Mouse (Mus musculus) E14TG2a.4 (cell line): Measurements from ENCODE around the gene Camk2n1.

ENCODE experiments used
- H3K27me3 ChIP-seq: 2 replicates; pipeline ENCODE4 v1.6.1; 2014; ENCODE audit warnings: low read length, control low read depth; ENCODE audit not compliant: insufficient read depth
- H3K36me3 ChIP-seq: 2 replicates; pipeline ENCODE4 v1.6.1; 2014; ENCODE audit warnings: low read length, control low read depth; ENCODE audit not compliant: insufficient read depth
- H3K4me1 ChIP-seq: replicated peaks from 2 replicates; pipeline ENCODE4 v1.6.1; 2014; ENCODE audit warnings: low read depth, low read length, control low read depth
- H3K4me3 ChIP-seq: replicated peaks from 2 replicates; pipeline ENCODE4 v1.5.1; 2014; ENCODE audit warnings: mild to moderate bottlenecking, low read length
- H3K9me3 ChIP-seq: 2 replicates; pipeline ENCODE4 v1.6.1; 2014; ENCODE audit warnings: low read length, control low read depth
- CTCF ChIP-seq: conservative IDR thresholded peaks from 2 replicates; pipeline ENCODE4 v1.5.1; 2014; ENCODE audit warnings: low read length
- NANOG ChIP-seq: IDR thresholded peaks from 2 replicates; pipeline ENCODE4 v1.6.1; 2014; ENCODE audit warnings: borderline replicate concordance, low read length, mixed read lengths
- POU5F1 ChIP-seq: IDR thresholded peaks from 2 replicates; pipeline ENCODE4 v1.6.1; 2014; ENCODE audit warnings: low read length, borderline replicate concordance

Gene Camk2n1

DNA sequence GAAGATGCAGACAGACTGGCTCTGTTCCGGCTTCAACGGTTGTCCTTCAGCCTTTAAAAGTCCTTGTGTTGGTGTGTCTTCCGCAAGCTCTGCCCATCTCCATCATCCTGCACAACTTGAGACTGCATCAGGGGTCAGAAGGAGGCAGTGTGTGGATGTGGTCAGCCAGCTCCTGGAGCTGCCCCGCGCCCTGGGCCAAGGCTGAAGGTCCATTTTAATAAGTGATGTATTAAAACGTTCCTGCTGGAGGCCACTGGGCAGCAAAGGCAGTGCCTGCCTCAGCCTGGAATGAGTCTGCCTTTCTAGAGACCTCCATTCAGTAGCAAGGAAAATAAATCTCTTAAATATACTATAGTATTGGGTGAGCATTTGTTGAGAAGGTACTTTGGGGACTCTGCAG, 5.7 kb downstream of the Camk2n1 start:
- peaks cover 90% of the 10 kb centered on the region for H3K4me1 ChIP-seq
- no peak for TF ChIP-seq CTCF
- no peak for TF ChIP-seq NANOG
- TF ChIP-seq POU5F1 = no peak

GRCm38 (mm10) chr4:138460910-138461309, 6.8 kb downstream of the Camk2n1 start:
- Histone ChIP-seq H3K27me3 (peaks cover 25% of the 10 kb centered on the region), H3K4me1 (peaks cover 93% of the 10 kb centered on the region), H3K4me3 (no peak overlapping the region), H3K9me3 (no peaks in the 10 kb centered on the region), H3K36me3 (no peaks in the 10 kb centered on the region)
- TF ChIP-seq NANOG (no peak), CTCF (no peak), POU5F1 (no peak)

More for the DNA sequence above, 5.7 kb downstream of the Camk2n1 start:
- no peaks in the 10 kb centered on the region for H3K36me3 ChIP-seq
- no peaks in the 10 kb centered on the region for H3K9me3 ChIP-seq
- no peak overlapping the region for H3K4me3 ChIP-seq
- peaks cover 26% of the 10 kb centered on the region for H3K27me3 ChIP-seq

DNA sequence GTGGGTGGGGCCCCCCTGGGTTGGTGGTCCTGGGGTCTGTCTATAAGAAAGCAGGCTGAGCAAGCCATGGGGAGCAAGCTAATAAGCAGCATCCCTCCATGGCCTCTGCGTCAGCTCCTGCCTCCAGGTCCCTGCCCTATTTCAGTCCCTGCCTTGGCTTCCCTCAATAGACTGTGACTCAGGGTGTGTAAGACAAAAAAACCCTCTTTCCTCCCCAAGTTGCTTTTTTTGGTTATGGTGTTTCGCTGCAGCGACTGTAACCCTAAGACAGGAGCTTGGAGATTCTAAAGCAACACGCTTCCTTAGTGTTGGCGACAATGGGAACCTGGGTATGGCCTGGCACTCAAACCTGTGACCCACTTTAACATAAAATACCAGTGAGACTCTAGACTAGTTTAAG, 7.4 kb downstream of the Camk2n1 start:
- Histone ChIP-seq H3K9me3 (no peaks in the 10 kb centered on the region), H3K4me3 (no peak overlapping the region), H3K4me1 (peaks cover 92% of the 10 kb centered on the region), H3K27me3 (peaks cover 25% of the 10 kb centered on the region), H3K36me3 (no peaks in the 10 kb centered on the region)
- TF ChIP-seq CTCF (no peak), POU5F1 (no peak), NANOG (no peak)

- Histone ChIP-seq H3K27me3 (peaks cover 39% of the 10 kb centered on the region), H3K4me1 (peaks cover 77% of the 10 kb centered on the region), H3K36me3 (no peaks in the 10 kb centered on the region), H3K4me3 (peak overlapping the region; percentile 57), H3K9me3 (no peaks in the 10 kb centered on the region)
- TF ChIP-seq POU5F1 = no peak
- TF ChIP-seq CTCF = no peak; the same call in 1 of the 2 replicates
- TF ChIP-seq NANOG = no peak
Measured at GRCm38 (mm10) chr4:138462971-138463831, 9.1 kb downstream of the Camk2n1 start.

GRCm38 (mm10) chr4:138463832-138464487, 9.8 kb downstream of the Camk2n1 start:
- Histone ChIP-seq H3K36me3 (no peaks in the 10 kb centered on the region), H3K4me3 (peak overlapping the region; percentile 57), H3K27me3 (peaks cover 44% of the 10 kb centered on the region), H3K9me3 (no peaks in the 10 kb centered on the region), H3K4me1 (peaks cover 75% of the 10 kb centered on the region)
- TF ChIP-seq NANOG = no peak
- TF ChIP-seq CTCF = no peak
- no peak for TF ChIP-seq POU5F1

- Histone ChIP-seq H3K27me3 (peaks cover 40% of the 10 kb centered on the region), H3K4me1 (peaks cover 75% of the 10 kb centered on the region), H3K36me3 (no peaks in the 10 kb centered on the region), H3K4me3 (peak overlapping the region; percentile 57), H3K9me3 (no peaks in the 10 kb centered on the region)
- TF ChIP-seq POU5F1 = no peak
- TF ChIP-seq CTCF = no peak
- no peak for TF ChIP-seq NANOG
Measured at GRCm38 (mm10) chr4:138464667-138465353, 10.7 kb downstream of the Camk2n1 start.

GRCm38 (mm10) chr4:138465446-138465845, 11.3 kb downstream of the Camk2n1 start:
- TF ChIP-seq NANOG (no peak), CTCF (no peak), POU5F1 (no peak)
- H3K4me3 ChIP-seq = 0 out of 2 replicates have a peak overlapping the region, but pooled peaks have one; percentile 8
- H3K4me1 ChIP-seq = peaks cover 70% of the 10 kb centered on the region
- peaks cover 40% of the 10 kb centered on the region for H3K27me3 ChIP-seq
- H3K9me3 ChIP-seq = no peaks in the 10 kb centered on the region
- no peaks in the 10 kb centered on the region for H3K36me3 ChIP-seq

GRCm38 (mm10) chr4:138466690-138467089, 12.6 kb downstream of the Camk2n1 start:
- H3K4me3 ChIP-seq = no peak overlapping the region
- no peaks in the 10 kb centered on the region for H3K36me3 ChIP-seq
- TF ChIP-seq POU5F1 (no peak), CTCF (no peak), NANOG (no peak)
- no peaks in the 10 kb centered on the region for H3K9me3 ChIP-seq
- H3K4me1 ChIP-seq = peaks cover 62% of the 10 kb centered on the region
- H3K27me3 ChIP-seq = peaks cover 37% of the 10 kb centered on the region
